Mouse (Mus musculus): ENCODE results near the gene Ascl4.

Ascl4 gene

GRCm38 (mm10) chr10:85969894-85970620 lies 42.6 kb downstream of the Ascl4 start:
- DNase-seq (ENCODE audit: low spot score in 2 of 2), result no peak

- DNase-seq (ENCODE audit: low spot score in 2 of 2), result no peak
These were observed 44.3 kb downstream of the Ascl4 start for GRCm38 (mm10) chr10:85971826-85972225.

GRCm38 (mm10) chr10:85972915-85973314 lies 45.4 kb downstream of the Ascl4 start:
- no peak for DNase-seq (ENCODE audit: low spot score in 2 of 2)

- DNase-seq (ENCODE audit: low spot score in 2 of 2), result no peak
These were observed 62.1 kb downstream of the Ascl4 start for GRCm38 (mm10) chr10:85989412-85990115.

GRCm38 (mm10) chr10:85992412-85992811 lies 64.9 kb downstream of the Ascl4 start:
- DNase-seq (ENCODE audit: low spot score in 2 of 2), result no peak

- DNase-seq (ENCODE audit: low spot score in 2 of 2), result no peak
These were observed 66.4 kb downstream of the Ascl4 start for GRCm38 (mm10) chr10:85993836-85994235.

- no peak for DNase-seq (ENCODE audit: low spot score in 2 of 2)
These were observed 67.1 kb downstream of the Ascl4 start for GRCm38 (mm10) chr10:85994543-85995104.

All from frontal cortex, postnatal 25 days (tissue).